Mouse (Mus musculus): ENCODE data around the gene Spata17.

Spata17 gene

GRCm38 (mm10) chr1:187086027-187086426, 129.2 kb downstream of the Spata17 start:
- no peak for DNase-seq (ENCODE audit: low read depth in 2 of 2, low spot score in 2 of 2)

- no peak for DNase-seq (ENCODE audit: low read depth in 2 of 2, low spot score in 2 of 2)
Observed at GRCm38 (mm10) chr1:187077352-187077751, 137.9 kb downstream of the Spata17 start.

- no peak for DNase-seq (ENCODE audit: low read depth in 2 of 2, low spot score in 2 of 2)
Observed at GRCm38 (mm10) chr1:187077043-187077334, 138.3 kb downstream of the Spata17 start.

DNA sequence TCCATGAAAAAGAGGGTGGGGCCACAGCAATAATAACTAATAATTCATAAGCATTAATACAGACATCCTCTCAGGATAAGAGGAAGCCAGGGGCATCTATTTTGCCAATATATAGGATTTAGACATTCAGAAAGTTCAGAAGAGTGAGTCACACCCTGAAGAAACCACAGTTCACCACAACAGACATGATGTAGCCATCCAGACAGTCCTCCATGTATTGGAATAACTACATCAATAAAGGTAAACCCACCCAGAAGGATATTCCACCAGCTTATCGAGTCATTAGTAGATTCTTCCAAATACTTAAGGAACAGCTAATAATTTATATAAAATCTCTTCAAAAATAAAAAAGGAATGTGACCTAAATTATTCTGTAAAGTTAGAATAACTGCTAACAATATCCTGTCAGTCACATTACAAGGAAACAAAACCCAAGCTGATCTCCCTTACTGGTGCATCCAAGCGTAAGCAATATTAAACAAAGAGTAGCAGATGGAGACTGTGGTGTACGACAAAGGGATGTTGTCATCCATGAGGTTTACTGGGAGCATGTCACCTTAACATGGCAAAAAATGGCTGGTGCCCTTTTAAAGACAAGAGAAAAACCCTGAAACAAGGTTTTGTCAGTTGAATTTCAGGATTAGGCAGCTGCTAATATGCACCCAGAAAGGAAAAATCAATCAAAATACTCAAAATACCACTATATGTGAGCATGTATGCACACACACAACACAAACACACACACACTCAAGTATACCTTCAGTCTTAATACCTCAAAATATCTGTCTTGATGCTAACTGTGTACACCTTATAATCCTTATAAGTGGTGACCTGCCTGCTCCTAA, 138.8 kb downstream of the Spata17 start:
- no peak for DNase-seq (ENCODE audit: low read depth in 2 of 2, low spot score in 2 of 2)

GRCm38 (mm10) chr1:187059874-187060273, 155.4 kb downstream of the Spata17 start:
- DNase-seq (ENCODE audit: low read depth in 2 of 2, low spot score in 2 of 2), result no peak

GRCm38 (mm10) chr1:187054333-187054732, 160.9 kb downstream of the Spata17 start:
- no peak for DNase-seq (ENCODE audit: low read depth in 2 of 2, low spot score in 2 of 2)

DNA sequence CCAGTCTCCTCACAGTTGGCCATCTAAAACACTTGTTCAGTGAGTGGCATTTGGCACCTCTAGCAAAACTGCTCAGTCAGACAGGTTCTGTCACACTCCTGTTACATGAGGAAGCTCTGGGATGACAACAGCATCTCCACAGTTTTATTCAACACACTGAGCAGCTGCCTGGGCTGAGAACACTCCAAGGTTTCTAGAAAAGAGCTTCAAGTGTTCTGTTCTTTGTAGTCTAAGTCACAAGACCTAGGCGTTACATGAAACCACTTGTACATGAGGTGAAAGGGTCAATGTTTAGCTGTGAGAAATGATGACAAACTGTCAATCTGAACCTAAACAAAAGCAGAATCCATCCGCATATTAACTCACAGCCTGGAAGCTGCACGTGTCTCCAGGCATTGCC, 161.4 kb downstream of the Spata17 start:
- DNase-seq (ENCODE audit: low read depth in 2 of 2, low spot score in 2 of 2), result no peak

GRCm38 (mm10) chr1:187052532-187052931, 162.7 kb downstream of the Spata17 start:
- DNase-seq (ENCODE audit: low read depth in 2 of 2, low spot score in 2 of 2), result no peak

DNA sequence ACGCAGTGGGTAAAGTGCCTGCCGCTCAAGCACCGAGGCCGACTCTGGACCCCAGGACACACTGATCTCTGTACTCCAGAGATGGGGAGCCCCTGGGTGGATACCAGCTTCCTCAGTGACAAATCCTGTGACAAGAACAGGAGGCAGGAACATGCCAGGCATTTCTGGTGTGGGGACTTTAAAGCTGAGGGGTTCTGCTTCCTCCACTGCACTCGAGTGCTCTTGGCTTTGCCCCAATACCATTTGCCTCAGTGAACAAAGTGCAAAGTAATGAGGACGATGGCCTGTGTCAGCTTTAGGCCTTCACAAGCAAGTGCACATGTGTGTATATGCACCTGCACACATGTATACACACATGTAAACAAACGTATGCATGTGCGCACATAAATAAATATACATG, 164.0 kb downstream of the Spata17 start:
- DNase-seq (ENCODE audit: low read depth in 2 of 2, low spot score in 2 of 2), result no peak

GRCm38 (mm10) chr1:187048681-187049288, 166.5 kb downstream of the Spata17 start:
- DNase-seq (ENCODE audit: low read depth in 2 of 2, low spot score in 2 of 2), result no peak

DNA sequence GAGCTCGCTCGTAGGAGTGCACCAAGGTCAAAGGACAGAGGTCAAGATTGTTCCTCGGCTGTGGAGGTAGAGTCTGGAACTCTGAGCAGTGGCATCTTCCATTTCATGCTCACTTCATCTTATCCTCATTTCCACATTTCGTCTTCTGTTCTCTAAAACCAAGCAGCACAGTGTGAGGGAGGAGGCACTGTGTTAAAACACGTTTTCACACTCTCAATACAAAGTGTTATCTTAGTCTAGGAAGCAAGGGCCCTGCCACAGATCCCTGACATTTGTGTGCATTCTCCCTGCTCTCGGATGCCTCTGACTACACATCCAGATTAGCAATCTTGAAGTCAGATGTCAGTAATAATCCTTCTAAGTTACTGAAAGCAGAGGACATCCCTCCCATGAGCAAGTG, 170.5 kb downstream of the Spata17 start:
- no peak for DNase-seq (ENCODE audit: low read depth in 2 of 2, low spot score in 2 of 2)

DNA sequence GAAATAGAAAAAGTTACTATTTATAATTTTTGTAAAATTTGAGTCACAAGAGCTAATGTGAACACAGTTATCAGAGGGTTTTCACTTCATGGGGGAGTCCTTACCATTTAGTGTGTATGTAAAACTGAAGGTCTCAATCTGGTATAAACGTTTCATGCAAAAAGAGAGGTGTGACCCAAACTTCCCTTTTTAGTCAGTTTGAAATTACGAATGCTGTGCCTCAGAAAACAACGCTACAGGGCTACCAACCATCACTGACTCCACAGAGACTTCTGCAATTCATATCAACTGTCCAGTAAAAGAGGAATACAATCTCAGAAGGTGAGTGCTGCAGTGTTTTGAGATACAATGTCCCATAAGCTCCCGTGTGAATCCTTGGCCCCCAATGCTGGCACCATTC, 175.5 kb downstream of the Spata17 start:
- DNase-seq (ENCODE audit: low read depth in 2 of 2, low spot score in 2 of 2), result no peak

DNA sequence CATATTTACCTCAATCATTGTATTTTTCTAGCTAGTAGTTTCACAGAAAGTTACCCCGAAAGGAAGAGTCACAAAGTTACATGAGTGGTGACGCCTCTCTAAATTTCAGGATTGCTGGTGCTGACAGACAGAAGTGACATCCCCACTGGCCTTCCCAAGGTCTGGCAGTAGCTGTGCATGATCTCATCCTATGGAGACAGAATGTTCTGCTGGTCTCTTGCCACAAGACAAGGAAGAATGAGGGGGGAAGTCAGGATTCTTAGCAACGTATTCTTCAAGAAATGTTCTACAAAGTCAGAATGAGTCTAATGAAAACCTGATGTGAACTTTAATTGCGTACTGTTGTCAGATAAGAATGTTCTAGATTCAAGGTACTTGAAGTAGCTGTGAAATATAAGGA, 179.5 kb downstream of the Spata17 start:
- no peak for DNase-seq (ENCODE audit: low read depth in 2 of 2, low spot score in 2 of 2)

- no peak for DNase-seq (ENCODE audit: low read depth in 2 of 2, low spot score in 2 of 2)
Observed at GRCm38 (mm10) chr1:187031796-187032195, 183.5 kb downstream of the Spata17 start.

DNA sequence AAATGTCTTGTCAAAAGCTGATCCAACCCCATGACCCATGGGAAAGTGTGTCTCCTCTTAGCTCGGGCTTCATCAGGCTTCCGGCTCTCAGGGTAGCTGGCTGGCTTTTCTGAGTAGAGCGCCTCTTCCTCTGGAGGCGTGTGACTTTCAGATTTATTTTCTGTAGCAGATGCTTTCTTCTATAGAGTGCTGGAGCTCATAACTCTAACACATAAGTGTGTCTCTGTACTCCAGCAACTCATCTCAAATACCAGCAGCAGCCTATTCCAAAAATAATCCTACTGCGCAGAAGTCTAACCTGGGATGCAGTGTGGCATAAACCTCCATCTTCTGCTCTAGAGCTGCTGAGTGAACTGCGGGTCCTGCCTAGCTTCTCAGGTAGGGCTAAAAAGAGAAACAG, 186.4 kb downstream of the Spata17 start:
- DNase-seq (ENCODE audit: low read depth in 2 of 2, low spot score in 2 of 2), result no peak

DNA sequence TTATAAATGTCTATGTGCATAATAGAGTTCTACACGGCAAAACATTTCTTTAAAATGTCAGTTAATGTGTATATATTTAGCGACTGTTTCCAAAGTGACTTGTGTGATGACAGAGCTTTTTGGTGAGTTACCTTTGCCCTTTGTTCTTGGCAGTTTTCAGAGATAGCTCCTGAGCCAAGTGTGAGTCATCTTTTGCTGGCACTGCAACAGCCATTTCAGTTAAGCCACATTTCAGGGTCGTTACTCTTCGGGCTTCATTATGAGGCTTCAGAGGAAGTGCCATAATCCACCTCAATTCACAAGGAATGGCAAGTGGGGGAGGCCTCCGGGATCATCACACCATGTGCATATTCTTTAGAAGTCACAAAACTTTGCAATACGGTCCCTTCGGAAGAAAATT, 195.3 kb downstream of the Spata17 start:
- no peak for DNase-seq (ENCODE audit: low read depth in 2 of 2, low spot score in 2 of 2)

DNA sequence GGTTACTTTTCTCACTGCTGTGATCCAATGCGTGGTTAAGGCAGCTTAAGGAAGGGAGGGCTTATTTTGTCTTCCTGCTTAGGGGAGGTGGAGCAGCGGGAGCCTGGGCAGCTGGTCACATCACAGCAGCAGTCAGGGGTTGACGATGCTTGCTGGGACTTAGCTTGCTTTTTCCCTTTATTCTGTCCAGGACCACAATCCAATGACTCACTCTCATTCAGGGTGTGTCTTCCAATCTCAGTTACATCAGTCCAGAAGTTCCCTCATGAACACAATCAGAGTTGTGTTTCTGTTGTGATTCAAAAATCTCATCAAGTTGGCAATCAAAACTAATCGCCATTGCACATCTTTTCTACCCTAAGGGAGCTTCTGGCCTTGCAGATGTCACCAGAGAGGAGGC, 199.1 kb downstream of the Spata17 start:
- no peak for DNase-seq (ENCODE audit: low read depth in 2 of 2, low spot score in 2 of 2)

DNA sequence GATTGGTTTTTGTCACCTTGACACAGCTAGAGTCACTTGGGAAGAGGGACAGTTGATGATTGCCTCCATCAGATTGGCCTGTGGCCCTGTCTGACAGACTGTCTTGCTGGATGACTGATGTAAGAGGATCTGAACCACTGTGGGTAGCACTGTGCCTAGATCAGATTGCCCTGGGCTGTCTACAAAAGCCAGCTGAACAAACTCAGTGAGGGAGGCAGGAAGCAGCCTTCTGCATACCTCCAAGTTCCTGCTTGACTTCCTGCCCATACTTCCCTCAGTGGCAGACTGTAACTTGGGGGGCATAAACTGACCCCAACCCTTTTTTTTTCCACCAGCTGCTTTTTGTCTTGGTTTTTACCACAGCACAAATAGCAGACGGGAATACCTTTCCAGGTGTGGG, 199.6 kb downstream of the Spata17 start:
- DNase-seq (ENCODE audit: low read depth in 2 of 2, low spot score in 2 of 2), result no peak

- no peak for DNase-seq (ENCODE audit: low read depth in 2 of 2, low spot score in 2 of 2)
Observed at GRCm38 (mm10) chr1:187014141-187014540, 201.1 kb downstream of the Spata17 start.

GRCm38 (mm10) chr1:187011601-187012000, 203.7 kb downstream of the Spata17 start:
- DNase-seq (ENCODE audit: low read depth in 2 of 2, low spot score in 2 of 2), result no peak

DNA sequence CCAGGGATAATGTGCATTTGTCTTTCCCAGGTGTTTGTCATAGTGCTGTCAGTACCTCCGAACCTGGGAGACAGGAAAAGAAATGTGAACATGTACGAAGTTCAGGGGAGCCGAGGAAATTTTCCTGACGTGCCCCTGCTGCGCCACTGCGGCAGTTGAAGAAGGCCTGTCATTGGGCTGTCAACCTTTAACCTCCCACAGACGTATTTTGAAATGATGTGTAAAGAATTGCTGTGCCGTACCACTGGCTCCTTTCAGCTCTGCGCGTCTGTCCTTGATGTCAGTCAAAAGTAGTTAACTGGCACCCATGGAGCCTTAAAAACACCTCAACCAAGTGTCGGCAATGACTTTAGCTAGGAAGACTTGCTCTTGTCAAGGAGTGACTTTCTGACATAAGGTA, 205.2 kb downstream of the Spata17 start:
- no peak for DNase-seq (ENCODE audit: low read depth in 2 of 2, low spot score in 2 of 2)

DNA sequence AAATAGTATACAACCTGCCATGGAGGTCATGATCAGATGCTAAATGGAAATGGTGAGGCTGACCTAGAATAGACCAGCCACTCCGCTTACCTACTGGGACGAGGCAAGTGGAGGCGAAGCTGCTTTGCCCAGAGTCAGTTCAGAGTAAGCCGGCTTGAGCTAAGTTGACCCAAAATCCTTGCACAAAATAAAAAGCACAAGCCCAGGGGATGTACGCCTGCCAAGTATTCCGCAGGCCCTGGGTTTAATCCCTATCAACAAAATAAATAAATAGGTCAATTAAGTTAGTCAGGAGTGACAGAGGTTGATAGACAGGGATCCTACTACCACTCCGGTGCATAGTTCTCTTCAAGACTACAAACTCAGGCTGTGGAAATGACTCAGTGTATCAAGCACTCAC, 207.0 kb downstream of the Spata17 start:
- DNase-seq (ENCODE audit: low read depth in 2 of 2, low spot score in 2 of 2), result no peak

All from CD8-positive naive resting alpha-beta T cell, adult 2 months (primary cell).